Mouse (Mus musculus) testis, postnatal 14 days (tissue): ENCODE measurements around the gene Foxo3.

Experiments
- DNase-seq: peaks from one replicate; pipeline ENCODE4 v3.0.0; 2021; ENCODE audit warnings: low spot score

Gene Foxo3

GRCm38 (mm10) chr10:42275401-42275870 is 1.1 kb downstream of the Foxo3 start:
- peak; percentile 69 for DNase-seq

GRCm38 (mm10) chr10:42274712-42275400 is 1.7 kb downstream of the Foxo3 start:
- DNase-seq, result peak; percentile 25

- DNase-seq, result peak; percentile 75
These were observed 2.5 kb downstream of the Foxo3 start for GRCm38 (mm10) chr10:42273760-42274691.

GRCm38 (mm10) chr10:42273403-42273759 is 3.2 kb downstream of the Foxo3 start:
- DNase-seq, result no peak

- DNase-seq, result no peak
These were observed 4.9 kb downstream of the Foxo3 start for GRCm38 (mm10) chr10:42271454-42272230.

GRCm38 (mm10) chr10:42270277-42271083 is 6.1 kb downstream of the Foxo3 start:
- DNase-seq, result no peak

- DNase-seq, result no peak
These were observed 7.1 kb downstream of the Foxo3 start for GRCm38 (mm10) chr10:42269281-42270025.

- DNase-seq, result peak; percentile 26
These were observed 8.6 kb downstream of the Foxo3 start for GRCm38 (mm10) chr10:42267811-42268545.

GRCm38 (mm10) chr10:42265021-42265689 is 11.4 kb downstream of the Foxo3 start:
- DNase-seq, result no peak

GRCm38 (mm10) chr10:42264195-42264594 is 12.4 kb downstream of the Foxo3 start:
- no peak for DNase-seq

- DNase-seq, result no peak
These were observed 12.9 kb downstream of the Foxo3 start for GRCm38 (mm10) chr10:42263701-42264100.

GRCm38 (mm10) chr10:42262061-42262460 is 14.5 kb downstream of the Foxo3 start:
- DNase-seq, result peak; percentile 51

GRCm38 (mm10) chr10:42261103-42261502 is 15.5 kb downstream of the Foxo3 start:
- no peak for DNase-seq

GRCm38 (mm10) chr10:42260523-42260922 is 16.0 kb downstream of the Foxo3 start:
- DNase-seq, result peak; percentile 35

- no peak for DNase-seq
These were observed 17.0 kb downstream of the Foxo3 start for GRCm38 (mm10) chr10:42259602-42260001.

- DNase-seq, result no peak
These were observed 18.6 kb downstream of the Foxo3 start for GRCm38 (mm10) chr10:42257985-42258384.

- no peak for DNase-seq
These were observed 21.8 kb downstream of the Foxo3 start for GRCm38 (mm10) chr10:42254788-42255187.

GRCm38 (mm10) chr10:42251749-42252323 is 24.7 kb downstream of the Foxo3 start:
- DNase-seq, result no peak

- DNase-seq, result peak; percentile 73
These were observed 25.4 kb downstream of the Foxo3 start for GRCm38 (mm10) chr10:42251203-42251602.
